Mouse (Mus musculus) spleen, adult 2 months (tissue): ENCODE results near the gene Fam172a.

Experiments
- CTCF ChIP-seq: fragments of 200-500 bp; IDR thresholded peaks from 2 replicates; pipeline ENCODE4 v1.5.1; 2011; ENCODE audit warnings: mild to moderate bottlenecking, inconsistent platforms; ENCODE audit not compliant: insufficient read depth, insufficient read length, insufficient replicate concordance; ENCODE audit errors: extremely low read depth
- POLR2A ChIP-seq: fragments of 200-500 bp; IDR thresholded peaks from 2 replicates; pipeline ENCODE4 v1.6.1; 2011; ENCODE audit warnings: low read depth, low read length, inconsistent platforms

GRCm38 (mm10) chr13:78010176-78010575, 308.3 kb downstream of the Fam172a start:
- no peak for TF ChIP-seq CTCF
- TF ChIP-seq POLR2A: no peak
